Mouse (Mus musculus) cerebellum, adult 2 months (tissue): ENCODE results near the gene Fam43a.

Source experiments
- CTCF ChIP-seq: fragments of 200-500 bp; IDR thresholded peaks from 2 replicates; pipeline ENCODE4 v1.5.1; 2011; ENCODE audit warnings: low read depth, mild to moderate bottlenecking, control low read depth, low read length, moderate library complexity, borderline replicate concordance; ENCODE audit not compliant: insufficient read depth
- POLR2A ChIP-seq: fragments of 200-500 bp; IDR thresholded peaks from 2 replicates; pipeline ENCODE4 v1.6.1; 2011; ENCODE audit warnings: low read length, control low read depth, borderline replicate concordance; ENCODE audit not compliant: insufficient read depth

DNA sequence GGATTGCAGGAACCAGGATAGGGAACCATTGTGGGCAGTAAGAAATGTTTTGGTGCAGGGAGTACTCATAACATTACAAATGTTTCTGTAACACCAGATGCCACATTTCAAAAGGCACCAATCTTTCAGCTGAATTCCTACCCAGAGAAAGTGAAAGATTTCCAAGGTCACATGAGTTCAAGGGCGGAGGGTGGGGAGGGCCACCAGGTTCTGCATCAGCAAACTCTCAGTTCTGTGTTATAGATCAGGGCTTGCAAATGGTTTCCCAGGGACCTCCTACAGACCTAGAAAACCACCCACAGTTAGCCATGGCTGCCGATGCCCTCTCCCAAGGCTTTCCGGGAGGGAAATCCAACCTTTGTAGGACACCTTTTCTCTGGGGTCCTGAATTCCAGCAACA lies 8.3 kb downstream of the Fam43a start:
- TF ChIP-seq CTCF (no peak), POLR2A (no peak)
